Mouse (Mus musculus): ENCODE measurements around the gene Cacna1d.

Cacna1d gene

GRCm38 (mm10) chr14:30011886-30012560 lies 479.2 kb downstream of the Cacna1d start:
- DNase-seq = no peak

DNA sequence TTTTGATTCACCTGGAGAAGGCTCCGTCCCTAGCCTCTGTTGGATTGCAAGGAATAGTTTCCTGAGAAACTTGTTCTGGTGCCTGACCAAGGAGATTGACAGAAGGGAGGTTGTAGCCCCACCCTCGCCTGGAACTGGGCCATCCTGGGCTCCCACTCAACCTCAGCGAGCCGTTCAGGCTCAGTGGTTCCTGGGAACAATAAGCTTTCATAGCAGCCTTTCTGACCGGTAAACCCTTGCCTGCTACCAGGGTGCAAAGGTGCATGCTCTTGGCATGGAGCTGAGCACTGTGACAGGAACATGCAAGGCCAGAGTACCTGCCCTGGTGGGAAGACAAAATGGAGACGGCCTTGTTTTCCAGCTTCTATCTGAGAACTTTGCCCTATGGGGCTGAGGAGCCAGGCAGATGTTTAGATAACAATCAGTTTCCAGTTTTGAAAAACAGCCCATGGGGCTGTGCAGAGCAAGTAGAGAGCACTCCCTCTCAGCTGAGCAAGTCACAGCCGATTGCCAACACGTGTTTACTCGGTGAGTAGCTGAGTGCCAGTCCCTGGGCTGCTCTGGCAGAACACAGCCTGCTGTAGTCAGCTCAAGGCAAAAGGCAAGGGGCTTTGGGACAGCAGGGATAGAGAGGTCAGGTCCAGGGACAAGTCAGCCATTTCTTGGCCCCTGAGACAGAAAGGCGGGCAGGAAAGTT lies 481.2 kb downstream of the Cacna1d start:
- peak; percentile 59 for DNase-seq

- DNase-seq = peak; percentile 64
These were observed 482.3 kb downstream of the Cacna1d start, which contains the start of the genes Il17rb and Chdh for GRCm38 (mm10) chr14:30008733-30009575. Gene Il17rb, minus strand, starts transcription at chr14:30008896. Gene Chdh, plus strand, starts transcription at chr14:30009023.

DNA sequence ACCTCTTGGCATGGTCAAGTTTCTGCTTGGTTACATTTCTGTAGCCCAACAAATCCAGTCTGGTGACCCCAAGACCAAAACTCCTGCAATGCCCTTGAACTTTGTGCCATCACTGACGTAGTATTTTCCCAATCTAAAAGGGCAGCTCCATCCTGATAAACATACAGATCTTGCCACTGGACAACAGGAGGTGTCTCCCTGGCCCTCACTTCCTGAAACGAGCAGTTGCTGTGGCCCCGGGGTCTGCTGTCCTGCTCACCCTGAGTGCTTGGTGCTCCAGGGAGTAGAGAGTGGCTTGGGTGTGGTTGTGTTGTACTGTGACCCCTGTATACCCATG lies 491.8 kb downstream of the Cacna1d start:
- DNase-seq = no peak

- no peak for DNase-seq
These were observed 492.3 kb downstream of the Cacna1d start for GRCm38 (mm10) chr14:29998747-29999474.

- no peak for DNase-seq
These were observed 493.9 kb downstream of the Cacna1d start for GRCm38 (mm10) chr14:29997345-29997744.

DNA sequence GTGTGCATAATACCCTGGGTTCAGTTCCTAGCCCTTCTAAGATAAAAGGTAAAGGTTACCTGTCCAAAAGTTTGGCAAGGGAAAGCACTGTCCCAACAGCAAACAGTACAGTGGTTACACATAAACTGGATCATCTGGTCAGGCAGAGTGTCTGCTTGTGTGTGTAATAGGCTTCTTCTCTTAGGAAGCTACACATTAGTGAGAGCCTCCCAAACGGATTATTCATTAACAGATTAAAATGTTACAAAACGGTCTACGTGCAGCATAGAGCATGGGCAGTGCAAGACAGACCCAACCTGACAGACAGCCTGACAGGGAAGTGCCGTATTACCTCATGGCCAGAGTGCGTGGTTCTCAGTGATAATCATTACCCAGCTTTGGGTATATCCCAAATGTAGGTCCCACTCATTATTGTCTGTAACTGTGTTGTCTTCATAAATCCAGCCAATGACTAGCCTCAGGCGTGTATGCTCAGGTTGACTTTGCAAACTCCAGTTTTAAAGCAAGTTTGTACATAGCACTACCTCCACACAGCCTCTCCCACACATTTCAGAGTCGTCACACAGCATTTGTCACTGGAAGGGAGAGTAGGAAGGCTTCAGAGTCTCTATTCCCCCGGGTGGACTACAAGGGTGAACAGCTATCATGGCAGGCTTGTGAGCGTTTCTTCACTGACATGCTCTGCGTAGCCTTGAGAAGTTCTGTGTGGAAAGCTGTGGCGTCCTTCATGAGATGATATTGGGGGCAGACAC lies 495.1 kb downstream of the Cacna1d start:
- no peak for DNase-seq

DNA sequence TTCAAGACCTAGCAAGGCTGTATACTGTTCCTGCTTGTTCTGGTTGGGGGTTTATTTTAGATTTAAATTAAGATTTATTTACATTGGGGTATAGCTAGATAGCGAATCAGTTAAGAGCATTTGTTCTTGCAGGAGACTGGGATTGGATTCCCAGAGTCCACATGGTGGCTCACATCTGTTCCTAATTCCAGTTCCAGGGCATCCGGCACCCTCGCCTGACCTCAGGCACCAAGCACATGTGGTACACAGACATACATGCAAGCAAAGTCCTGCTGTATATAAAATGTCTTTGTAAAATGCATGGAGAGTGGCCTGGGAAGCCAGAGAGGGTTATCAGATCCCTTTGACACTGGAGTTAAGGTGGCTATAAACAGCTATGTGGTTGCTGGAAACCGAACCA lies 496.3 kb downstream of the Cacna1d start:
- no peak for DNase-seq
